Mouse (Mus musculus): ENCODE results near the gene Mthfsd. TPM values are rescaled to one million over a fixed set of nuclear protein-coding genes. Genes with fewer than 3 reads are reported as not detected.

Mthfsd gene
- total and polyA plus RNA-seq, 3 experiments, result 46.1 to 62.6 TPM; not detected in 1

DNA sequence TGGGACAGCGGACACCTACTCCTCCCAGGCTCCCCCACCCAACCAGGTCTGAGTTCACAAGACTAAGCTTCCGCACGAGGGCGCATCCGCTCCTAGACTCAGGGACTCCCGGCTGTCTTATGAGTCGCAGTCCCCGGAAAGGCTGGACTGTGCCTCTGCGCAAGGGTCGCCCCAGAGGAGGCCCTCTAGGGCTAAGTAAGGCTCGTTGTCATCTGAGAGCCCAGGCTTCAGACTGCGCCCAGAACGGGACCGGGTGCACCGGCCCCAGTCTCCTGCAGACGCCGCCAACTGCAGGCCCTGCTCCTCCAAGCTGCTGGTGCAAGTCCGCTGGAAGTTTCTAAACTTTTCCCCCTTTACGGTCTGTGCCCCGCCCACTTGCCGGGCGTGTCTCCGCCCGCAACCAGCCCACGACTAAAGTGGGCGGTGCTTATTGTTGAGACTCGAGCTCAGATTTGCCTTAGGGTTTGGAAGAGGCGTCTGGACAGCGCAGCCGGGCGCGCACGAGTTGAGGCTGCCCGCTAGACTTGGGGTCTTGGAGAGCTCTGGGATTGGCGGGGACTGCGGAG lies 17.2 kb upstream of the Mthfsd start (continued):
- no peak for TF ChIP-seq JUND (IDR thresholded peaks at IDR 0.05; ENCODE audit: low read depth, low read length)
- TF ChIP-seq NELFE (IDR thresholded peaks at IDR 0.05; ENCODE audit: low read depth, low read length), result peak; percentile 33; the same call in 1 of the 2 replicates
- 0 out of 2 replicates have a peak, but pooled peaks have one; percentile 16 for TF ChIP-seq NRF1 (IDR thresholded peaks at IDR 0.05; ENCODE audit: insufficient read depth, low read depth, low read length, poor library complexity, severe bottlenecking)
- no peak for TF ChIP-seq UBTF (IDR thresholded peaks at IDR 0.05; ENCODE audit: borderline replicate concordance, insufficient read depth, low read depth, low read length)
- TF ChIP-seq CTCF (IDR thresholded peaks at IDR 0.05 in 2 of 3, conservative IDR thresholded peaks at IDR 0.05 in 1 of 3; ENCODE audit: control insufficient read depth in 1 of 3, insufficient read depth in 1 of 3, low read depth in 2 of 3, low read length in 3 of 3, poor library complexity in 1 of 3, severe bottlenecking in 1 of 3), result peak in 2 of 3 experiments; percentile 37 to 50; a peak in 4 of 6 replicates
- TF ChIP-seq SIN3A (IDR thresholded peaks at IDR 0.05; ENCODE audit: low read length), result 0 out of 2 replicates have a peak, but pooled peaks have one; percentile 3
- no peak for TF ChIP-seq MAFK (IDR thresholded peaks at IDR 0.05; ENCODE audit: borderline replicate concordance, low read depth, low read length)
- TF ChIP-seq MAX (IDR thresholded peaks at IDR 0.05; ENCODE audit: low read length), result no peak
- no peak for TF ChIP-seq ZKSCAN1 (IDR thresholded peaks at IDR 0.05; ENCODE audit: low read depth, low read length)
- no peak for TF ChIP-seq USF1 (IDR thresholded peaks at IDR 0.05; ENCODE audit: low read depth, low read length)

DNA sequence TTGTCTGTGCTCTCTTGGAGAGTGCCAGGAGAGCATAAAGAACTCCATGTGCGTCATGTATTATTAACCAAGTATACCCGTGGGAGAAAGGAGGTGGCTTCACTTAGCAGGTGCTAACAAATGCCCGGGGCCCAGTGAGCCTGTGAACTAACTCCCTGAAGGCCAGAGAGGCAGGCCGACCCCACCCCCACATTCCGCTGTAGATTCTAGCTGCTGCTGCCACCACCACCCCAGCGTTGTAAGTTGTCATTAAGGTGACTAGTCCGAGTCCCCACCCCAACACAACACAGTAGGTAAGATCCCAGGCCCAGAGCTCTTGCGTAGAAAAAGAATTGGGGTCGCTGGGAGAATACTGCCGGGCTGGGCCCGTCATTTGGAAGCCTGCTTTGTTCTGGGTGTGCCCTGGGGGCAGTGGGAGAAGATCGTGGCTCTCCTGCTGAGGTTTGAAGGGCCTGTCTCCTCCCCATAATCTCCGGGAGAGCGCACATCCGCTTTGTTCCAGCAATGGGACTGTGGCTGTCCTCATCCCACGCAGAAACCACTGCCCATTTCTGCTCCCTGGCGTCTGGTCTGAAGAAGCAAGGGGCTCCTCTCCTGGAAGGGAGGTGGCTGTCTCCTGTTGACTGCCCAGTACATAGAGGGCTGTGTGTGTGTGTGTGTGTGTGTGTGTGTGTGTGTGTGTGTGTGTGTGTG lies 16.5 kb upstream of the Mthfsd start:
- TF ChIP-seq MYC (IDR thresholded peaks at IDR 0.05; ENCODE audit: low read depth, low read length), result no peak
- TF ChIP-seq ZNF384 (IDR thresholded peaks at IDR 0.05; ENCODE audit: low read depth, low read length), result no peak
- TF ChIP-seq MAFK (IDR thresholded peaks at IDR 0.05; ENCODE audit: borderline replicate concordance, low read depth, low read length), result no peak
- TF ChIP-seq SMC3 (IDR thresholded peaks at IDR 0.05; ENCODE audit: low read depth, low read length), result no peak
- TF ChIP-seq ZKSCAN1 (IDR thresholded peaks at IDR 0.05; ENCODE audit: low read depth, low read length), result no peak
- no peak for TF ChIP-seq TCF12 (IDR thresholded peaks at IDR 0.05; ENCODE audit: low read depth, low read length)
- no peak for TF ChIP-seq ETS1 (IDR thresholded peaks at IDR 0.05; ENCODE audit: low read depth, low read length)
- no peak for TF ChIP-seq RAD21 (IDR thresholded peaks at IDR 0.05; ENCODE audit: low read depth, low read length)
- Histone ChIP-seq H3K9ac (ENCODE audit: control insufficient read depth, low read depth, low read length, poor library complexity, severe bottlenecking) (peak overlapping the region; percentile 37), H3K27ac (ENCODE audit: control insufficient read depth, low read depth, low read length) (no peak overlapping the region)

More for the DNA sequence above, 16.5 kb upstream of the Mthfsd start:
- Histone ChIP-seq H3K36me3 (ENCODE audit: control insufficient read depth in 1 of 2, insufficient read depth in 2 of 2, low read length in 2 of 2) (peaks cover 0 to 6% of the 10 kb centered on the region in 2 experiments; a peak in 2 of 4 replicates), H3K9me3 (replicated peaks; ENCODE audit: insufficient read depth, low read length) (no peaks in the 10 kb centered on the region), H3K4me1 (ENCODE audit: control insufficient read depth in 1 of 2, insufficient read depth in 2 of 2, low read length in 2 of 2) (peaks cover 0 to 7% of the 10 kb centered on the region in 2 experiments; a peak in 3 of 4 replicates), H3K27me3 (ENCODE audit: control insufficient read depth in 1 of 2, insufficient read depth in 2 of 2, low read length in 2 of 2) (no peaks in the 10 kb centered on the region), H3K79me2 (ENCODE audit: control insufficient read depth, insufficient read depth, low read length, poor library complexity) (peaks cover 29% of the 10 kb centered on the region), H3K4me3 (ENCODE audit: control insufficient read depth in 1 of 2, insufficient read depth in 1 of 2, low read depth in 2 of 2, low read length in 2 of 2) (peak overlapping the region; percentile 62 to 79)
- DNase-seq (ENCODE audit: low read depth, low spot score), result peak; percentile 48

Measured in MEL (cell line).